Mouse (Mus musculus): Measurements from ENCODE around the gene Gm8113.
"Not testable (repeated sequence)": the region's sequence is repeated elsewhere in the genome, so short reads cannot be mapped to it uniquely, and the experiment has no call there.

DNA sequence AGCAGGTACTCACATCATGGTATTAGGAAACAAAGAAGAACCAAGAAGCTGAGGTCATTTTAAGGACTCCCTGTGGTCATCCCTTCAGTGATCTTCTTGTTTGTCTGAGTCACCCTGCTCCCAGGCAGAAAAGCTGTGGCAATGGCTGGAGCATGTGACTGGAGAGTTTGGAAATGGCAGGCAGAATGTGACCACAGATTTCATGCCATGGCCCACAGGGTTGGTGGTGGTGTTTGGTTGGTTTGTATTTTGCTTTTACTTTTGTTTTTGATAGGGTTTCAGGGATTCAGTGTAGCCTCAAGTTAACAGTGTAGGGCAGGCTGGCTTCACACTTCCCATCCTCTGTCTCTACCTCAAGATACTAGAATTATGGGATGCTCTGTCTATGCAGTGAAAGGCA, 7.0 kb upstream of the Gm8113 start:
- not testable (repeated sequence) for TF ChIP-seq CTCF (IDR thresholded peaks at IDR 0.05; ENCODE audit: extremely low read depth, insufficient read length, insufficient replicate concordance, low read depth, low read length); POLR2A (IDR thresholded peaks at IDR 0.05; ENCODE audit: low read depth, low read length)
